20 mouse cellular contexts compared by ENCODE assay signal in genomic region chr8:70549412-70550184, GRCm38 (mm10). TPM values are rescaled to one million over a fixed set of nuclear protein-coding genes. Genes with fewer than 3 reads are reported as not detected.
A peak's percentile ranks its signal among the peaks of the same experiment; 100 is the strongest.
DNase-seq lines count a peak whose midpoint lies in the region; ATAC-seq and TF ChIP-seq lines count a peak whose summit lies in the region.
"Had no signal": no experiment of that assay in that cellular context is flagged by ENCODE, and none has a peak within 500 bp of the region (broad histone marks: within the 10 kb centered on the region; RNA-seq: fewer than 3 reads in every experiment).

No protein-coding gene starts in this region.

- no peak for TF ChIP-seq EP300 in ES-Bruce4 (IDR thresholded peaks at IDR 0.05; ENCODE audit: insufficient read depth, low read depth, low read length)

- H3K4me1 ChIP-seq in ES-Bruce4 (ENCODE audit: control insufficient read depth, insufficient read depth, low read length): no peaks in the 10 kb centered on the region
- H3K4me1 ChIP-seq in forebrain, embryonic 11.5 days (replicated peaks; ENCODE audit: control insufficient read depth, insufficient read depth, low read length): no peaks in the 10 kb centered on the region
- H3K4me1 ChIP-seq in limb, embryonic 10.5 days: peaks cover 2% of the 10 kb centered on the region; the same call in 1 of the 2 replicates
- H3K4me1 ChIP-seq: neural tube, embryonic 12.5 days had no signal

- H3K4me2 ChIP-seq in forebrain, embryonic 11.5 days (ENCODE audit: low read depth, low read length, severe bottlenecking): no peak overlapping the region
- H3K4me2 ChIP-seq: embryonic facial prominence, embryonic 13.5 days; limb, embryonic 12.5 days; lung, embryonic 15.5 days; midbrain, embryonic 13.5 days; neural tube, embryonic 12.5 days; stomach, embryonic 15.5 days had no signal

- ATAC-seq in granulocyte monocyte progenitor cell, adult 5-6 weeks (replicated peaks; ENCODE audit: poor library complexity, severe bottlenecking): peak; percentile 88
- ATAC-seq in forebrain, embryonic 11.5 days (replicated peaks; ENCODE audit: low FRiP score): no peak
- ATAC-seq: hindbrain, embryonic 16.5 days; midbrain, embryonic 13.5 days had no signal

- H3K9me3 ChIP-seq in ES-Bruce4 (replicated peaks; ENCODE audit: control insufficient read depth, insufficient read depth, low read length, poor library complexity, severe bottlenecking): no peaks in the 10 kb centered on the region
- H3K9me3 ChIP-seq in forebrain, embryonic 11.5 days (ENCODE audit: control insufficient read depth, low read length): no peaks in the 10 kb centered on the region
- H3K9me3 ChIP-seq in limb, embryonic 10.5 days (replicated peaks): no peaks in the 10 kb centered on the region
- H3K9me3 ChIP-seq: embryonic facial prominence, embryonic 13.5 days; forebrain, embryonic 10.5 days; limb, embryonic 12.5 days; lung, embryonic 15.5 days; midbrain, embryonic 13.5 days; neural tube, embryonic 12.5 days; stomach, embryonic 15.5 days had no signal

- no peaks in the 10 kb centered on the region for H3K36me3 ChIP-seq in ES-Bruce4 (ENCODE audit: control insufficient read depth, insufficient read depth, low read length, poor library complexity, severe bottlenecking)
- H3K36me3 ChIP-seq in forebrain, embryonic 11.5 days (ENCODE audit: control insufficient read depth, insufficient read depth, low read length): no peaks in the 10 kb centered on the region
- 0 out of 2 replicates have a peak, but pooled peaks cover 7% of the 10 kb centered on the region for H3K36me3 ChIP-seq in limb, embryonic 10.5 days
- H3K36me3 ChIP-seq: lung, embryonic 15.5 days; midbrain, embryonic 13.5 days; neural tube, embryonic 12.5 days; stomach, embryonic 15.5 days had no signal

- 97% methylated on average over 10 of the region's 10 CpGs for WGBS in forebrain, embryonic 11.5 days
- 95% methylated on average over 10 of the region's 10 CpGs for WGBS in limb, embryonic 10.5 days

- H3K9ac ChIP-seq in ES-Bruce4 (ENCODE audit: low read depth, poor library complexity, severe bottlenecking): no peak overlapping the region
- no peak overlapping the region for H3K9ac ChIP-seq in forebrain, embryonic 11.5 days (ENCODE audit: low read length)
- H3K9ac ChIP-seq: embryonic facial prominence, embryonic 13.5 days; limb, embryonic 12.5 days; lung, embryonic 15.5 days; midbrain, embryonic 13.5 days; neural tube, embryonic 12.5 days; stomach, embryonic 15.5 days had no signal

- TF ChIP-seq POLR2A in ES-Bruce4 (IDR thresholded peaks at IDR 0.05; ENCODE audit: insufficient read depth, low read length): no peak

- H3K27me3 ChIP-seq in ES-Bruce4 (ENCODE audit: control insufficient read depth, insufficient read depth, low read length, poor library complexity, severe bottlenecking): no peaks in the 10 kb centered on the region
- no peaks in the 10 kb centered on the region for H3K27me3 ChIP-seq in forebrain, embryonic 11.5 days (ENCODE audit: control insufficient read depth, insufficient read depth, low read length)
- H3K27me3 ChIP-seq in limb, embryonic 10.5 days (ENCODE audit: low read depth, poor library complexity, severe bottlenecking): no peaks in the 10 kb centered on the region
- H3K27me3 ChIP-seq: embryonic facial prominence, embryonic 13.5 days; limb, embryonic 12.5 days; lung, embryonic 15.5 days; midbrain, embryonic 13.5 days; neural tube, embryonic 12.5 days; stomach, embryonic 15.5 days had no signal

- H3K27ac ChIP-seq in layer of hippocampus, adult 2 months: no peak overlapping the region
- H3K27ac ChIP-seq in ES-Bruce4 (ENCODE audit: insufficient read depth, low read length): no peak overlapping the region
- H3K27ac ChIP-seq in forebrain, embryonic 11.5 days (ENCODE audit: low read depth, low read length): no peak overlapping the region
- H3K27ac ChIP-seq in limb, embryonic 10.5 days: no peak overlapping the region
- H3K27ac ChIP-seq: embryonic facial prominence, embryonic 13.5 days; forebrain, embryonic 10.5 days; limb, embryonic 12.5 days; lung, embryonic 15.5 days; midbrain, embryonic 13.5 days; neural tube, embryonic 12.5 days; stomach, embryonic 15.5 days had no signal

- TF ChIP-seq CTCF in layer of hippocampus, adult 2 months (conservative IDR thresholded peaks at IDR 0.05): peak; percentile 45
- peak; percentile 16 for TF ChIP-seq CTCF in ES-Bruce4 (IDR thresholded peaks at IDR 0.05; ENCODE audit: low read depth, low read length)

- DNase-seq in layer of hippocampus, adult 2 months (ENCODE audit: low spot score in 2 of 2): no peak
- no peak for DNase-seq in layer of hippocampus, adult 18-20 months (ENCODE audit: low spot score in 2 of 2)
- DNase-seq in 416B (ENCODE audit: low read depth): peak; percentile 100
- no peak for DNase-seq in forebrain, embryonic 11.5 days (ENCODE audit: low spot score)
- no peak for DNase-seq in limb, embryonic 10.5 days (ENCODE audit: low spot score)
- DNase-seq in layer of hippocampus, adult 8-10 months (ENCODE audit: low spot score in 2 of 2): no peak
- DNase-seq: adrenal gland, postnatal 10 days; cerebellum, postnatal 25 days; heart, adult 11 months; kidney, postnatal 10 days had no signal

- H3K4me3 ChIP-seq in layer of hippocampus, adult 2 months: no peak overlapping the region
- no peak overlapping the region for H3K4me3 ChIP-seq in ES-Bruce4 (ENCODE audit: low read depth, low read length)
- no peak overlapping the region for H3K4me3 ChIP-seq in forebrain, embryonic 11.5 days (ENCODE audit: low read depth, low read length)
- H3K4me3 ChIP-seq in limb, embryonic 10.5 days: no peak overlapping the region
- H3K4me3 ChIP-seq: embryonic facial prominence, embryonic 13.5 days; forebrain, embryonic 10.5 days; limb, embryonic 12.5 days; lung, embryonic 15.5 days; midbrain, embryonic 13.5 days; neural tube, embryonic 12.5 days; stomach, embryonic 15.5 days had no signal

RNA-seq across cellular contexts. Expression of gene Ell, which starts 10.3 kb away (rescaled TPM):
- total RNA-seq in layer of hippocampus, adult 2 months (2021): 10 to 100 TPM; 20.5 to 24.4 TPM
- total RNA-seq in layer of hippocampus, adult 18-20 months (2021): 10 to 100 TPM; 18.9 to 21.8 TPM
- 12.4 and 13.2 TPM in 2 replicates for polyA plus RNA-seq in ES-Bruce4 (2011; ENCODE audit: insufficient read depth, insufficient read length, low read depth, missing spikeins)
- 11.7 and 13.6 TPM in 2 replicates for total RNA-seq in granulocyte monocyte progenitor cell, adult 5-6 weeks (2014; fragmentation: Nextera tagmentation)
- 5.5 and 5.7 TPM in 2 replicates for total RNA-seq in granulocyte monocyte progenitor cell, adult 5-6 weeks (2017)
- 21.8 and 22.2 TPM in 2 replicates for polyA plus RNA-seq in forebrain, embryonic 11.5 days (2014; fragmentation: Nextera tagmentation; extraction: Ambion mirVana)
- polyA plus RNA-seq in limb, embryonic 10.5 days (2016; fragmentation: Nextera tagmentation; extraction: Ambion mirVana): 20.9 and 26.1 TPM in 2 replicates
- total RNA-seq in layer of hippocampus, adult 8-10 months (2022): 10 to 100 TPM; 19.6 to 22.0 (median 20.8) TPM

RNA-seq across cellular contexts. Expression of gene Kxd1, which starts 21.8 kb away (rescaled TPM):
- total RNA-seq in layer of hippocampus, adult 2 months (2021): 10 to 100 TPM; 37.2 to 40.7 TPM
- 10 to 100 TPM; 40.6 to 45.6 TPM for total RNA-seq in layer of hippocampus, adult 18-20 months (2021)
- 57.4 and 63.5 TPM in 2 replicates for polyA plus RNA-seq in ES-Bruce4 (2011; ENCODE audit: insufficient read depth, insufficient read length, low read depth, missing spikeins)
- 83.7 and 84.5 TPM in 2 replicates for total RNA-seq in granulocyte monocyte progenitor cell, adult 5-6 weeks (2014; fragmentation: Nextera tagmentation)
- 68.7 and 74.4 TPM in 2 replicates for total RNA-seq in granulocyte monocyte progenitor cell, adult 5-6 weeks (2017)
- 56.0 and 59.9 TPM in 2 replicates for polyA plus RNA-seq in forebrain, embryonic 11.5 days (2014; fragmentation: Nextera tagmentation; extraction: Ambion mirVana)
- 45.4 and 46.6 TPM in 2 replicates for polyA plus RNA-seq in limb, embryonic 10.5 days (2016; fragmentation: Nextera tagmentation; extraction: Ambion mirVana)
- total RNA-seq in layer of hippocampus, adult 8-10 months (2022): 10 to 100 TPM; 36.7 to 46.9 (median 39.6) TPM

RNA-seq across cellular contexts. Expression of gene Fkbp8, which starts 22.1 kb away (rescaled TPM):
- total RNA-seq in layer of hippocampus, adult 2 months (2021): 100 to 1,000 TPM; 447 to 453 TPM
- total RNA-seq in layer of hippocampus, adult 18-20 months (2021): 100 to 1,000 TPM; 450 to 467 TPM
- 80.5 and 87.3 TPM in 2 replicates for polyA plus RNA-seq in ES-Bruce4 (2011; ENCODE audit: insufficient read depth, insufficient read length, low read depth, missing spikeins)
- total RNA-seq in granulocyte monocyte progenitor cell, adult 5-6 weeks (2014; fragmentation: Nextera tagmentation): 113 and 149 TPM in 2 replicates
- 107 and 118 TPM in 2 replicates for total RNA-seq in granulocyte monocyte progenitor cell, adult 5-6 weeks (2017)
- polyA plus RNA-seq in forebrain, embryonic 11.5 days (2014; fragmentation: Nextera tagmentation; extraction: Ambion mirVana): 268 and 290 TPM in 2 replicates
- polyA plus RNA-seq in limb, embryonic 10.5 days (2016; fragmentation: Nextera tagmentation; extraction: Ambion mirVana): 297 and 310 TPM in 2 replicates
- 100 to 1,000 TPM; 420 to 440 (median 425) TPM for total RNA-seq in layer of hippocampus, adult 8-10 months (2022)

RNA-seq across cellular contexts. Expression of gene Uba52, which starts 39.0 kb away (rescaled TPM):
- 1,000 to 10,000 TPM in 1 of 2 experiments, 100 to 1,000 TPM in 1; 970 to 1,000 TPM for total RNA-seq in layer of hippocampus, adult 2 months (2021)
- total RNA-seq in layer of hippocampus, adult 18-20 months (2021): 1,000 to 10,000 TPM; 1,062 to 1,079 TPM
- 1,157 and 1,272 TPM in 2 replicates for polyA plus RNA-seq in ES-Bruce4 (2011; ENCODE audit: insufficient read depth, insufficient read length, low read depth, missing spikeins)
- 2,675 and 2,799 TPM in 2 replicates for total RNA-seq in granulocyte monocyte progenitor cell, adult 5-6 weeks (2014; fragmentation: Nextera tagmentation)
- 3,231 and 3,572 TPM in 2 replicates for total RNA-seq in granulocyte monocyte progenitor cell, adult 5-6 weeks (2017)
- polyA plus RNA-seq in forebrain, embryonic 11.5 days (2014; fragmentation: Nextera tagmentation; extraction: Ambion mirVana): 715 TPM in 2 replicates
- polyA plus RNA-seq in limb, embryonic 10.5 days (2016; fragmentation: Nextera tagmentation; extraction: Ambion mirVana): 877 and 996 TPM in 2 replicates
- total RNA-seq in layer of hippocampus, adult 8-10 months (2022): 1,000 to 10,000 TPM in 2 of 4 experiments, 100 to 1,000 TPM in 2; 772 to 1,065 (median 933) TPM

RNA-seq across cellular contexts. Expression of gene Rex1bd, which starts 43.0 kb away (rescaled TPM):
- 10 to 100 TPM; 93.9 to 98.1 TPM for total RNA-seq in layer of hippocampus, adult 2 months (2021)
- total RNA-seq in layer of hippocampus, adult 18-20 months (2021): 100 to 1,000 TPM in 1 of 2 experiments, 10 to 100 TPM in 1; 96.5 to 104 TPM
- 40.0 and 43.7 TPM in 2 replicates for polyA plus RNA-seq in ES-Bruce4 (2011; ENCODE audit: insufficient read depth, insufficient read length, low read depth, missing spikeins)
- total RNA-seq in granulocyte monocyte progenitor cell, adult 5-6 weeks (2014; fragmentation: Nextera tagmentation): 21.7 and 30.2 TPM in 2 replicates
- 33.4 and 64.9 TPM in 2 replicates for total RNA-seq in granulocyte monocyte progenitor cell, adult 5-6 weeks (2017)
- polyA plus RNA-seq in forebrain, embryonic 11.5 days (2014; fragmentation: Nextera tagmentation; extraction: Ambion mirVana): 113 and 123 TPM in 2 replicates
- 126 and 143 TPM in 2 replicates for polyA plus RNA-seq in limb, embryonic 10.5 days (2016; fragmentation: Nextera tagmentation; extraction: Ambion mirVana)
- 100 to 1,000 TPM in 2 of 4 experiments, 10 to 100 TPM in 2; 86.4 to 104 (median 97.3) TPM for total RNA-seq in layer of hippocampus, adult 8-10 months (2022)
